Mouse (Mus musculus) colon, adult 2 months (tissue): ENCODE measurements around the gene Get4. TPM values are rescaled to one million over a fixed set of nuclear protein-coding genes. Genes with fewer than 3 reads are reported as not detected.

ENCODE experiments used
- polyA plus RNA-seq: library from polyadenylated mRNA; depleted of rRNA; stranded (reverse); fragments of >200 nt; gene quantifications from 2 replicates; pipeline ENCODE4 v1.2.3, GENCODE M21; 2012; rRNA removed

Get4 gene
- polyA plus RNA-seq: 137 and 211 TPM in 2 replicates

GRCm38 (mm10) chr5:139252081-139252909 lies at the start of gene Get4:
Gene Get4, plus strand, starts transcription at chr5:139252324.

Other genes starting within 250 kb of the Get4 start
- 7.9 and 9.5 TPM in 2 replicates for gene Prkar1b, start 102.3 kb upstream of the Get4 start, polyA plus RNA-seq
- gene Dnaaf5, start 102.1 kb upstream of the Get4 start, polyA plus RNA-seq: 18.3 and 19.0 TPM in 2 replicates
- 39.5 and 43.9 TPM in 2 replicates for gene Sun1, start 51.7 kb upstream of the Get4 start, polyA plus RNA-seq
- gene Adap1, start 73.3 kb downstream of the Get4 start, polyA plus RNA-seq: 48.1 and 55.7 TPM in 2 replicates
- gene Cox19, start 99.1 kb downstream of the Get4 start, polyA plus RNA-seq: 62.7 and 94.9 TPM in 2 replicates
- gene Cyp2w1, start 100.3 kb downstream of the Get4 start, polyA plus RNA-seq: 15.3 and 18.1 TPM in 2 replicates
- gene Gpr146, start 125.4 kb downstream of the Get4 start, polyA plus RNA-seq: 7.0 and 8.2 TPM in 2 replicates
- 1.9 and 2.3 TPM in 2 replicates for gene C130050O18Rik, start 153.0 kb downstream of the Get4 start, polyA plus RNA-seq
- 3.3 TPM in 2 replicates for gene Gper1, start 170.8 kb downstream of the Get4 start, polyA plus RNA-seq
- 8.0 and 8.4 TPM in 2 replicates for gene 3110082I17Rik, start 208.2 kb downstream of the Get4 start, polyA plus RNA-seq
- 15.0 and 21.1 TPM in 2 replicates for gene Zfand2a, start 232.2 kb downstream of the Get4 start, polyA plus RNA-seq